Mouse (Mus musculus) neutrophil, adult 59 days (primary cell): ENCODE results near the gene Gm10256. TPM values are rescaled to one million over a fixed set of nuclear protein-coding genes. Genes with fewer than 3 reads are reported as not detected.

Source experiments
- total RNA-seq, 2 experiments: library from RNA; stranded (reverse); gene quantifications; 1 replicate in 1 of 2; 2 replicates in 1 of 2; pipeline ENCODE4 v1.2.4; 2023

The Gm10256 gene
- total RNA-seq: not detected

GRCm38 (mm10) chrY:2830380-2830779, at the start of gene Gm10256, which contains the start of gene Rbmy:
Gm10256 (plus strand) TSS chrY:2830699.
Rbmy (plus strand) TSS chrY:2830680.

DNA sequence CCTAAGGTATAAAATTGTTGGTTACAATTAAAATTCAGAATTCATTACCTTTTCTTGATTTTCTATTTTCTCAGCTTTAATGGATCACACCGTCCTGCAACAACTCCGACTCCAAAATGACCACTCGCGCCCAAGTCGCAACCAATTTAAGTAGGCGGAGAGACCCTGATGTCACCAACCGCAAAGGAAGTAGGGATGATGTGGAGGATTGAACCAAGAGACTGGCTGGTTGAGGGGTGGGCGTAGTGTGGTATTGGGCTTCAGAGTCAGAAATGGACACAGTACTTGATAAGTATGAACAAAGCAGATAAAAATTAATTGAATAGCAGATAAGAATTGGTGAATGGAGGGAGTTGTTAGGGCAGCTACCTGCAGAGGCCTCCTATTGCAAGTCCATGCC, 34.4 kb upstream of the Gm10256 start, which contains the start of gene Gm4064:
Gm4064 (minus strand) TSS at position 101 of the 400 bp plus-strand sequence.

DNA sequence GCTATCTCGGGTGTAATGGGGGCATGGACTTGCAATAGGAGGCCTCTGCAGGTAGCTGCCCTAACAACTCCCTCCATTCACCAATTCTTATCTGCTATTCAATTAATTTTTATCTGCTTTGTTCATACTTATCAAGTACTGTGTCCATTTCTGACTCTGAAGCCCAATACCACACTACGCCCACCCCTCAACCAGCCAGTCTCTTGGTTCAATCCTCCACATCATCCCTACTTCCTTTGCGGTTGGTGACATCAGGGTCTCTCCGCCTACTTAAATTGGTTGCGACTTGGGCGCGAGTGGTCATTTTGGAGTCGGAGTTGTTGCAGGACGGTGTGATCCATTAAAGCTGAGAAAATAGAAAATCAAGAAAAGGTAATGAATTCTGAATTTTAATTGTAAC, 70.2 kb downstream of the Gm10256 start, which contains the start of gene Gm10352:
Gm10352 (plus strand) TSS at position 301 of the 400 bp plus-strand sequence.

Other genes starting within 250 kb of the Gm10256 start
- not detected for gene H2al2c, start 231.6 kb upstream of the Gm10256 start, total RNA-seq
- gene Sry, start 167.0 kb upstream of the Gm10256 start, total RNA-seq: not detected
- gene H2al2b, start 110.0 kb upstream of the Gm10256 start, total RNA-seq: not detected
- gene Gm4064, start 34.5 kb upstream of the Gm10256 start, total RNA-seq: not detected
- gene Rbmy, start within 50 bp of the Gm10256 start, total RNA-seq: not detected
- gene Gm10352, start 70.3 kb downstream of the Gm10256 start, total RNA-seq: not detected
- gene Gm29289, start 101.9 kb downstream of the Gm10256 start, total RNA-seq: not detected